Mouse (Mus musculus) embryonic facial prominence, embryonic 10.5 days (tissue): ENCODE data around the gene Rictor. TPM values are rescaled to one million over a fixed set of nuclear protein-coding genes. Genes with fewer than 3 reads are reported as not detected.
"Not testable (repeated sequence)": the region's sequence is repeated elsewhere in the genome, so short reads cannot be mapped to it uniquely, and the experiment has no call there.

Source experiments
- DNase-seq: peaks from one replicate; pipeline ENCODE4 v3.0.0-alpha.2; 2017; ENCODE audit warnings: low spot score
- H3K27ac ChIP-seq: fragments of 300-500 bp; sonication (generic); replicated peaks from 2 replicates; pipeline ENCODE4 v1.5.1; 2016; ENCODE audit warnings: mild to moderate bottlenecking
- H3K27me3 ChIP-seq: fragments of 300-500 bp; sonication (generic); replicated peaks from 2 replicates; pipeline ENCODE4 v1.6.1; 2016; ENCODE audit warnings: low read depth, mild to moderate bottlenecking; ENCODE audit not compliant: poor library complexity, severe bottlenecking
- H3K36me3 ChIP-seq: fragments of 300-500 bp; sonication (generic); replicated peaks from 2 replicates; pipeline ENCODE4 v1.6.1; 2016; ENCODE audit warnings: mild to moderate bottlenecking, moderate library complexity
- H3K4me1 ChIP-seq: fragments of 300-500 bp; sonication (generic); 2 replicates; pipeline ENCODE4 v1.6.1; 2016
- H3K4me3 ChIP-seq: fragments of 300-500 bp; sonication (generic); 2 replicates; pipeline ENCODE4 v1.5.1; 2016; ENCODE audit warnings: mild to moderate bottlenecking, moderate library complexity
- H3K9me3 ChIP-seq: fragments of 300-500 bp; sonication (generic); 2 replicates; pipeline ENCODE4 v1.6.1; 2016; ENCODE audit warnings: mild to moderate bottlenecking
- WGBS: fragments of 180-500 bp; shearing (Covaris S2); methylation state at CpG from one replicate; pipeline ENCODE4 v1.1.7; 2016; 5-methylcytosine and 5-hydroxymethylcytosine counted together
- polyA plus RNA-seq: library from polyadenylated mRNA; unstranded; fragments of >200 nt; fragmentation: Nextera tagmentation; extraction: Ambion mirVana; gene quantifications from 2 replicates; pipeline ENCODE4 v1.2.1, GENCODE M21; 2016

The Rictor gene
- polyA plus RNA-seq, 1 experiment from 2014 or later, result 35.8 TPM

DNA sequence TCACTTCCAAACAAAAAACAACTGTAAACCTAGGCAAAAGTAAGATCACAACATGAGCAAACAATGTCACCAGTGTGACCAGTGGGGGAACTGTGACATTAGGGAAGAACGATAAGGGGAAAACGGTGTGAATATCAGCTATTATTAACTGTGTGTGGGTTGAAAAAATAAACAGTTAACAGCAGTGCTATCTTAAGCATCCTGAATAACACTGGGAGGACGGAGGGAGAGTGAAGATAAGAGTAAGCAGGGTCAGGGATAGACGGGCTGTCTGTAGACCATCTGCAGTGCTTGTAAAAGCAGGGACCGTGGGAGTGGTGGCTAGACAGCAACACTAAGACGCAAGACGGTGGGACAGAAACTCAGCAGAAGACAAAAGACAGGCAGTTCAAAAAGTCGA is 35.5 kb downstream of the Rictor start:
- no peaks in the 10 kb centered on the region for H3K27me3 ChIP-seq
- no peak overlapping the region for H3K27ac ChIP-seq
- DNase-seq, result no peak
- H3K4me1 ChIP-seq, result no peaks in the 10 kb centered on the region
- no peak overlapping the region for H3K4me3 ChIP-seq
- WGBS, result 63% methylated on average over 8 of the region's 8 CpGs
- H3K9me3 ChIP-seq, result no peaks in the 10 kb centered on the region
- peaks cover 37% of the 10 kb centered on the region for H3K36me3 ChIP-seq

- H3K36me3 ChIP-seq, result peaks cover 33% of the 10 kb centered on the region
- H3K4me1 ChIP-seq, DNase-seq, H3K9me3 ChIP-seq, H3K27me3 ChIP-seq, H3K27ac ChIP-seq, H3K4me3 ChIP-seq: not testable (repeated sequence)
- 74% methylated on average over 8 of the region's 8 CpGs for WGBS
These were observed 38.3 kb downstream of the Rictor start for GRCm38 (mm10) chr15:6746301-6746983.

DNA sequence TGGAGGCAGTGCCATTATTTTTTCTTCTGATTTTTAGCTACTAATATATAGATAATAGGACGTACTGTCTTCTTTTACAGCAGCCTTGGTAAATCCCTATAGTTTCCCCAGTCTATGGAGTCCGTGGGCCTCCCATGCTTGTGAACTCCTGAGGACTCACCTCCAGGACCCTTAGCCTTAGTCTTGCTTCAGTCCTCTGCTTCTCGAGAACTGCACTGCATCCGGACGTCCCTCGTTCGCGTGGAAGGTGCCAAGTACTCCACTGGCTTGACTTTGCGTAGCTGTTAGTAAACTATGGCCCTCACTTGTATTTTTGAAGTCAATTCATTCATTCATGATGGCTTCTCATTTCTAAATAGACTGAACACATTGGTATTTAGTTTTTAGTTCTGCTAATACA is 38.8 kb downstream of the Rictor start:
- H3K4me3 ChIP-seq, result no peak overlapping the region
- 88% methylated on average over 9 of the region's 9 CpGs for WGBS
- no peaks in the 10 kb centered on the region for H3K4me1 ChIP-seq
- H3K27me3 ChIP-seq, result no peaks in the 10 kb centered on the region
- DNase-seq, result no peak
- no peak overlapping the region for H3K27ac ChIP-seq
- peaks cover 33% of the 10 kb centered on the region for H3K36me3 ChIP-seq
- no peaks in the 10 kb centered on the region for H3K9me3 ChIP-seq

DNA sequence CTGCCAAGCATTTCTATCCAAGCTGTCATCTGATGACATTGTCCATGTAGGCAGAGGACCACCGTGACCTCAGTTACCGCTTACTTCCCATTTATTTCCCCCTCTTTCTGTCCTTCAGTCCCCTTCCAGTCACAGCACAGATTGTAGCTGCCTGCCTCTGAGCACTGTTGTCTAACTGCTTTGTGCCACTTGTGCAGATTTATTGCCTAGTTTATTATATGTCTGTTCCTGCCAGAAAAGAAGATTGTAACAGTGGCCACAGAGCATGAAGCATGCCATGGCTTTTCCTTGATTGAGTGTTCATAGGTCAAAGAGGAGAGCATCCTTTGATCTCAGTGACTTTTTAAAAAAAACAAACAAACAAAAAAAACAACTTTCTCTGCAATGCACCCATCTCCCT is 46.2 kb downstream of the Rictor start:
- no peak overlapping the region for H3K27ac ChIP-seq
- H3K9me3 ChIP-seq, result no peaks in the 10 kb centered on the region
- 96% methylated on average over 2 of the region's 2 CpGs for WGBS
- H3K36me3 ChIP-seq, result peaks cover 39% of the 10 kb centered on the region
- H3K4me1 ChIP-seq, result no peaks in the 10 kb centered on the region
- H3K4me3 ChIP-seq, result no peak overlapping the region
- DNase-seq, result no peak
- no peaks in the 10 kb centered on the region for H3K27me3 ChIP-seq

GRCm38 (mm10) chr15:6772265-6772664 is 64.1 kb downstream of the Rictor start:
- Histone ChIP-seq H3K4me1 (no peaks in the 10 kb centered on the region), H3K27ac (no peak overlapping the region), H3K36me3 (peaks cover 86% of the 10 kb centered on the region), H3K9me3 (no peaks in the 10 kb centered on the region), H3K27me3 (no peaks in the 10 kb centered on the region), H3K4me3 (no peak overlapping the region)
- WGBS, result 91% methylated on average over 3 of the region's 3 CpGs
- DNase-seq, result no peak

DNA sequence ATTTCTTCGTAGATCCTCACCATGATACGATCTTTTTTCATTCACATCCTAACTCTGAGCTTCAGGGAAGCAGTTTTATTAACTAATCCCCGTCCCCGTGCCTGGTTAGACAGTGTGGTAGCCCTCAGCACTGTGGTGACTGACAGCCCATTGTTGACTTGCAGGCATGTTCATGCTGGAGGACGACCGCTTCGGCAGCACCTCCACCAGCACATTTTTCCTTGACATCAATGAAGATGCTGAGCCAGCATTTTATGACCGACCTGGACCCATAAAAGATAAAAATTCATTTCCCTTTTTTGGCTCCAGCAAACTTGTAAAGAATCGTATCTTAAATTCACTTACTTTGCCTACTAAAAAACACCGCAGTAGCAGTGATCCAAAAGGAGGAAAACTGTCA is 78.0 kb downstream of the Rictor start:
- Histone ChIP-seq H3K9me3 (no peaks in the 10 kb centered on the region), H3K4me3 (no peak overlapping the region), H3K4me1 (no peaks in the 10 kb centered on the region), H3K27ac (no peak overlapping the region), H3K27me3 (no peaks in the 10 kb centered on the region), H3K36me3 (peaks cover 96% of the 10 kb centered on the region)
- 95% methylated on average over 10 of the region's 10 CpGs for WGBS
- no peak for DNase-seq

GRCm38 (mm10) chr15:6787236-6787635 is 79.1 kb downstream of the Rictor start:
- no peaks in the 10 kb centered on the region for H3K9me3 ChIP-seq
- no peak for DNase-seq
- no peak overlapping the region for H3K27ac ChIP-seq
- peaks cover 96% of the 10 kb centered on the region for H3K36me3 ChIP-seq
- H3K27me3 ChIP-seq, result no peaks in the 10 kb centered on the region
- no peaks in the 10 kb centered on the region for H3K4me1 ChIP-seq
- 93% methylated on average over 10 of the region's 10 CpGs for WGBS
- H3K4me3 ChIP-seq, result no peak overlapping the region

DNA sequence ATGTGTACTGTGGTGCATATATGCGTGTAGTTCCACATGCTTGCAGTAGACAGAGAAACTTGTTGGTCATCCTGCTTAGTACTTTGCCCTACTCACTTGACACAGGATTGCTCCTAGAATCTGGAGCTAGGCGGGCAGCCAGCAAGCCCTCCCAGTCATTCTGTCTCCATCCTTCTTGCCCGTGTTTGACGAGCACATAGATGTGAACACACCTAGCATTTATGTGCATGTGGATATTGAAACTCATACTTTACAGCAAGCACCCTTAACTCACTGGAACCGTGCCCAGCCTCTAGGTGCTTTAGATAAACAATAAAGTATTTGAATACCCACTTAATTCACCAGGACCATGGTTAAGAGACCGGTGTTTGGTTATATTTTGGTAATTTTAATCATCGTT is 81.8 kb downstream of the Rictor start:
- 94% methylated on average over 7 of the region's 7 CpGs for WGBS
- no peak overlapping the region for H3K27ac ChIP-seq
- no peak for DNase-seq
- no peak overlapping the region for H3K4me3 ChIP-seq
- no peaks in the 10 kb centered on the region for H3K4me1 ChIP-seq
- H3K27me3 ChIP-seq, result no peaks in the 10 kb centered on the region
- H3K36me3 ChIP-seq, result peaks cover 97% of the 10 kb centered on the region
- H3K9me3 ChIP-seq, result no peaks in the 10 kb centered on the region

GRCm38 (mm10) chr15:6791648-6792047 is 83.5 kb downstream of the Rictor start:
- no peak for DNase-seq
- Histone ChIP-seq H3K36me3 (peaks cover 97% of the 10 kb centered on the region), H3K27ac (no peak overlapping the region), H3K27me3 (no peaks in the 10 kb centered on the region), H3K9me3 (no peaks in the 10 kb centered on the region), H3K4me3 (no peak overlapping the region), H3K4me1 (no peaks in the 10 kb centered on the region)
- WGBS, result 94% methylated on average over 11 of the region's 11 CpGs

- Histone ChIP-seq H3K4me1 (no peaks in the 10 kb centered on the region), H3K27ac (no peak overlapping the region), H3K27me3 (no peaks in the 10 kb centered on the region), H3K9me3 (no peaks in the 10 kb centered on the region), H3K4me3 (no peak overlapping the region), H3K36me3 (peaks cover 97% of the 10 kb centered on the region)
- DNase-seq, result no peak
- 88% methylated on average over 7 of the region's 7 CpGs for WGBS
These were observed 84.7 kb downstream of the Rictor start for GRCm38 (mm10) chr15:6792846-6793245.

DNA sequence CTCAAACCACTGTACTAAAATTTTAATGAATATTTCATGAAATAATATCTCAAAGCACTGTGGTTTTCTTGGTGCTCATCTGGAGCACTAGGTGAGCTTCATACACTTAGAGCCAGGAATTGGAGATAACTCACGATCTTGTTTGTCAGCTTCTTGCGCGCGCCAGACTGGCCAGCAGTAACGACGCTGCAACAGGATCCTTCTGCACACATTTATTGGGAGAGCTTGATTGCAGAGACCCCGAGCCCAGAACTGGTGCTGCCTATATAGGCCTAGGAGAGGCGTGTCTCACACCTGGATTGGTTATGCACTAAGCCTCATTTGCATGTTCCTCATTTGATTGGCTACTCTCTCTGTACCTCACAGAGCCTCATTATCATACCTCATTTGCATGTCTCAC is 93.0 kb downstream of the Rictor start:
- peaks cover 45% of the 10 kb centered on the region for H3K36me3 ChIP-seq
- not testable (repeated sequence) for H3K9me3 ChIP-seq, H3K4me3 ChIP-seq, H3K27ac ChIP-seq, DNase-seq, H3K27me3 ChIP-seq, H3K4me1 ChIP-seq
- 95% methylated on average over 8 of the region's 8 CpGs for WGBS

- Histone ChIP-seq H3K4me3 (no peak overlapping the region), H3K27me3 (no peaks in the 10 kb centered on the region), H3K27ac (no peak overlapping the region), H3K36me3 (no peaks in the 10 kb centered on the region), H3K9me3 (peaks cover 4% of the 10 kb centered on the region; the same call in 1 of the 2 replicates), H3K4me1 (no peaks in the 10 kb centered on the region)
- 88% methylated on average over 4 of the region's 4 CpGs for WGBS
- no peak for DNase-seq
These were observed 107.6 kb downstream of the Rictor start for GRCm38 (mm10) chr15:6815807-6816206.

DNA sequence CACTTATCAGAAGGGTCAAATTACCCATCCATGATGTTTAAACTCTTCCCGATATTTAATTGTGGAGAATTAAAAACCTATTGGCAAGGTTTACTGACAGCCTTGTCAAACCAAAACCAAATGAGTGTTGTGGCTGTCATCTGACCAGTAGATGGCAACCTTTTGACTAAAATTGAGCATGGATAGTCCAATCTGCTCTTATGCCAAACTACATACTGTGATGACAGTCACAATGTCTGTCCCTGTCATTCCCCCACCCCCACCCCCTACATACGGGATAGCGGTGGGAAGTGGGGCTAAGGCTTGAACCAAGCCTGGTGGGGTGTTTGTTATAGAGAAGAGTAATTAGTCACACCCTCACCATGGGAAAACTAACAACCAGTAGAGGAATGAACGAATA is 132.0 kb downstream of the Rictor start:
- 48% methylated on average over 4 of the region's 4 CpGs for WGBS
- no peak overlapping the region for H3K4me3 ChIP-seq
- no peak for DNase-seq

More for the DNA sequence above, 132.0 kb downstream of the Rictor start:
- no peaks in the 10 kb centered on the region for H3K36me3 ChIP-seq
- no peaks in the 10 kb centered on the region for H3K27me3 ChIP-seq
- H3K27ac ChIP-seq, result no peak overlapping the region
- no peaks in the 10 kb centered on the region for H3K9me3 ChIP-seq
- H3K4me1 ChIP-seq, result no peaks in the 10 kb centered on the region
